Mouse (Mus musculus) neural tube, embryonic 12.5 days (tissue): Measurements from ENCODE around the gene Rin3. TPM values are rescaled to one million over a fixed set of nuclear protein-coding genes. Genes with fewer than 3 reads are reported as not detected.

ENCODE experiments used
- ATAC-seq: fragments of 200-750 bp; cut with Nextera tagmentation; 2 replicates; pipeline ENCODE4 v1.8.0; 2017; ENCODE audit warnings: low read depth, mild to moderate bottlenecking, moderate TSS enrichment, moderate library complexity; ENCODE audit not compliant: low FRiP score
- H3K27ac ChIP-seq: fragments of 300-500 bp; sonication (generic); 2 replicates; pipeline ENCODE4 v1.5.1; 2016
- H3K27me3 ChIP-seq: fragments of 300-500 bp; sonication (generic); replicated peaks from 2 replicates; pipeline ENCODE4 v1.6.1; 2016; ENCODE audit warnings: mild to moderate bottlenecking
- H3K36me3 ChIP-seq: fragments of 300-500 bp; sonication (generic); 2 replicates; pipeline ENCODE4 v1.6.1; 2016; ENCODE audit warnings: mild to moderate bottlenecking
- H3K4me1 ChIP-seq: fragments of 300-500 bp; sonication (generic); 2 replicates; pipeline ENCODE4 v1.6.1; 2016
- H3K4me2 ChIP-seq: fragments of 300-500 bp; sonication (generic); replicated peaks from 2 replicates; pipeline ENCODE4 v1.6.1; 2016; ENCODE audit warnings: mild to moderate bottlenecking
- H3K4me3 ChIP-seq: fragments of 300-500 bp; sonication (generic); 2 replicates; pipeline ENCODE4 v1.5.1; 2016
- H3K9ac ChIP-seq: fragments of 300-500 bp; sonication (generic); 2 replicates; pipeline ENCODE4 v1.6.1; 2016; ENCODE audit warnings: mild to moderate bottlenecking
- H3K9me3 ChIP-seq: fragments of 300-500 bp; sonication (generic); 2 replicates; pipeline ENCODE4 v1.6.1; 2016; ENCODE audit warnings: mild to moderate bottlenecking
- WGBS: fragments of 180-500 bp; shearing (Covaris S2); methylation state at CpG from one replicate; pipeline ENCODE4 v1.1.7; 2016; 5-methylcytosine and 5-hydroxymethylcytosine counted together
- polyA plus RNA-seq: library from polyadenylated mRNA; unstranded; fragments of >200 nt; fragmentation: Nextera tagmentation; extraction: Ambion mirVana; gene quantifications from 2 replicates; pipeline ENCODE4 v1.2.1, GENCODE M21; 2016

The Rin3 gene
- polyA plus RNA-seq, 1 experiment from 2014 or later = 5.6 TPM

GRCm38 (mm10) chr12:102324156-102324885 is 41.5 kb downstream of the Rin3 start:
- H3K4me2 ChIP-seq = no peak overlapping the region
- H3K27me3 ChIP-seq = no peaks in the 10 kb centered on the region
- no peaks in the 10 kb centered on the region for H3K36me3 ChIP-seq
- H3K27ac ChIP-seq = no peak overlapping the region
- H3K4me1 ChIP-seq = no peaks in the 10 kb centered on the region
- 74% methylated on average over 6 of the region's 6 CpGs for WGBS
- ATAC-seq = no peak
- H3K9ac ChIP-seq = no peak overlapping the region
- no peaks in the 10 kb centered on the region for H3K9me3 ChIP-seq
- H3K4me3 ChIP-seq = no peak overlapping the region

GRCm38 (mm10) chr12:102324886-102325220 is 42.0 kb downstream of the Rin3 start:
- Histone ChIP-seq H3K9me3 (no peaks in the 10 kb centered on the region), H3K27me3 (no peaks in the 10 kb centered on the region), H3K27ac (no peak overlapping the region), H3K36me3 (no peaks in the 10 kb centered on the region), H3K4me1 (no peaks in the 10 kb centered on the region), H3K4me2 (no peak overlapping the region), H3K4me3 (no peak overlapping the region), H3K9ac (no peak overlapping the region)
- ATAC-seq = no peak
- 85% methylated on average over 2 of the region's 2 CpGs for WGBS

GRCm38 (mm10) chr12:102326753-102327340 is 44.0 kb downstream of the Rin3 start:
- H3K4me1 ChIP-seq = no peaks in the 10 kb centered on the region
- no peak for ATAC-seq
- H3K4me3 ChIP-seq = no peak overlapping the region
- no peak overlapping the region for H3K4me2 ChIP-seq
- H3K27ac ChIP-seq = no peak overlapping the region
- H3K36me3 ChIP-seq = no peaks in the 10 kb centered on the region
- 86% methylated on average over 2 of the region's 2 CpGs for WGBS
- H3K9me3 ChIP-seq = no peaks in the 10 kb centered on the region
- no peak overlapping the region for H3K9ac ChIP-seq
- no peaks in the 10 kb centered on the region for H3K27me3 ChIP-seq

- ATAC-seq = no peak
- no peak overlapping the region for H3K4me2 ChIP-seq
Measured at GRCm38 (mm10) chr12:102327525-102327924, 44.7 kb downstream of the Rin3 start.

GRCm38 (mm10) chr12:102328090-102328489 is 45.2 kb downstream of the Rin3 start:
- Histone ChIP-seq H3K4me3 (no peak overlapping the region), H3K4me2 (no peak overlapping the region), H3K4me1 (no peaks in the 10 kb centered on the region), H3K9ac (no peak overlapping the region), H3K27ac (no peak overlapping the region), H3K27me3 (no peaks in the 10 kb centered on the region), H3K9me3 (no peaks in the 10 kb centered on the region), H3K36me3 (no peaks in the 10 kb centered on the region)
- ATAC-seq = no peak
- WGBS = 86% methylated on average over 4 of the region's 4 CpGs

More at GRCm38 (mm10) chr12:102327525-102327924, 44.7 kb downstream of the Rin3 start:
- 85% methylated on average over 4 of the region's 4 CpGs for WGBS
- Histone ChIP-seq H3K9ac (no peak overlapping the region), H3K27me3 (no peaks in the 10 kb centered on the region), H3K9me3 (no peaks in the 10 kb centered on the region), H3K4me1 (no peaks in the 10 kb centered on the region), H3K4me3 (no peak overlapping the region), H3K36me3 (no peaks in the 10 kb centered on the region), H3K27ac (no peak overlapping the region)

- Histone ChIP-seq H3K4me2 (no peak overlapping the region), H3K4me1 (no peaks in the 10 kb centered on the region), H3K9me3 (no peaks in the 10 kb centered on the region), H3K36me3 (no peaks in the 10 kb centered on the region), H3K9ac (no peak overlapping the region), H3K27ac (no peak overlapping the region), H3K4me3 (no peak overlapping the region), H3K27me3 (no peaks in the 10 kb centered on the region)
- WGBS = 91% methylated on average over 4 of the region's 4 CpGs
- no peak for ATAC-seq
Measured at GRCm38 (mm10) chr12:102330188-102330587, 47.3 kb downstream of the Rin3 start.

GRCm38 (mm10) chr12:102330731-102331130 is 47.9 kb downstream of the Rin3 start:
- Histone ChIP-seq H3K9me3 (no peaks in the 10 kb centered on the region), H3K4me1 (no peaks in the 10 kb centered on the region), H3K27ac (no peak overlapping the region), H3K9ac (no peak overlapping the region), H3K4me3 (no peak overlapping the region), H3K4me2 (no peak overlapping the region), H3K27me3 (no peaks in the 10 kb centered on the region), H3K36me3 (no peaks in the 10 kb centered on the region)
- no peak for ATAC-seq

GRCm38 (mm10) chr12:102333101-102333500 is 50.3 kb downstream of the Rin3 start:
- Histone ChIP-seq H3K4me1 (no peaks in the 10 kb centered on the region), H3K9ac (no peak overlapping the region), H3K36me3 (no peaks in the 10 kb centered on the region), H3K9me3 (no peaks in the 10 kb centered on the region), H3K4me2 (no peak overlapping the region), H3K4me3 (no peak overlapping the region), H3K27me3 (no peaks in the 10 kb centered on the region), H3K27ac (no peak overlapping the region)
- no peak for ATAC-seq
- 96% methylated on average over 2 of the region's 2 CpGs for WGBS

- H3K36me3 ChIP-seq = no peaks in the 10 kb centered on the region
- no peaks in the 10 kb centered on the region for H3K9me3 ChIP-seq
- ATAC-seq = no peak
- no peaks in the 10 kb centered on the region for H3K27me3 ChIP-seq
- H3K27ac ChIP-seq = no peak overlapping the region
- no peak overlapping the region for H3K4me2 ChIP-seq
- no peak overlapping the region for H3K4me3 ChIP-seq
- H3K4me1 ChIP-seq = no peaks in the 10 kb centered on the region
- no peak overlapping the region for H3K9ac ChIP-seq
- WGBS = 80% methylated on average over 2 of the region's 2 CpGs
Measured at GRCm38 (mm10) chr12:102339085-102339484, 56.2 kb downstream of the Rin3 start.

GRCm38 (mm10) chr12:102340471-102340870 is 57.6 kb downstream of the Rin3 start:
- no peaks in the 10 kb centered on the region for H3K27me3 ChIP-seq
- no peaks in the 10 kb centered on the region for H3K9me3 ChIP-seq
- H3K27ac ChIP-seq = no peak overlapping the region
- no peak overlapping the region for H3K4me3 ChIP-seq
- no peak for ATAC-seq
- 86% methylated on average over 6 of the region's 6 CpGs for WGBS
- no peaks in the 10 kb centered on the region for H3K36me3 ChIP-seq
- H3K4me1 ChIP-seq = no peaks in the 10 kb centered on the region
- H3K9ac ChIP-seq = no peak overlapping the region
- H3K4me2 ChIP-seq = no peak overlapping the region

GRCm38 (mm10) chr12:102342147-102342546 is 59.3 kb downstream of the Rin3 start:
- H3K4me3 ChIP-seq = no peak overlapping the region
- no peak for ATAC-seq
- no peak overlapping the region for H3K4me2 ChIP-seq
- no peaks in the 10 kb centered on the region for H3K36me3 ChIP-seq
- no peaks in the 10 kb centered on the region for H3K27me3 ChIP-seq
- H3K27ac ChIP-seq = no peak overlapping the region
- H3K4me1 ChIP-seq = no peaks in the 10 kb centered on the region
- 67% methylated on average over 2 of the region's 2 CpGs for WGBS
- no peak overlapping the region for H3K9ac ChIP-seq
- no peaks in the 10 kb centered on the region for H3K9me3 ChIP-seq

- Histone ChIP-seq H3K9me3 (no peaks in the 10 kb centered on the region), H3K4me2 (no peak overlapping the region), H3K27ac (no peak overlapping the region), H3K36me3 (no peaks in the 10 kb centered on the region), H3K4me1 (no peaks in the 10 kb centered on the region), H3K27me3 (no peaks in the 10 kb centered on the region), H3K4me3 (no peak overlapping the region), H3K9ac (no peak overlapping the region)
- ATAC-seq = no peak
- WGBS = 72% methylated on average over 3 of the region's 3 CpGs
Measured at GRCm38 (mm10) chr12:102342602-102343001, 59.8 kb downstream of the Rin3 start.
